Mouse (Mus musculus): Measurements from ENCODE around the gene Psmd12.
"Not testable (repeated sequence)": the region's sequence is repeated elsewhere in the genome, so short reads cannot be mapped to it uniquely, and the experiment has no call there.

Gene Psmd12

GRCm38 (mm10) chr11:107462478-107462877 lies 16.8 kb upstream of the Psmd12 start:
- ATAC-seq (ENCODE audit: low TSS enrichment): no peak

GRCm38 (mm10) chr11:107463251-107463681 lies 16.0 kb upstream of the Psmd12 start:
- no peak for ATAC-seq (ENCODE audit: low TSS enrichment)

GRCm38 (mm10) chr11:107464141-107464540 lies 15.1 kb upstream of the Psmd12 start:
- ATAC-seq (ENCODE audit: low TSS enrichment): no peak

DNA sequence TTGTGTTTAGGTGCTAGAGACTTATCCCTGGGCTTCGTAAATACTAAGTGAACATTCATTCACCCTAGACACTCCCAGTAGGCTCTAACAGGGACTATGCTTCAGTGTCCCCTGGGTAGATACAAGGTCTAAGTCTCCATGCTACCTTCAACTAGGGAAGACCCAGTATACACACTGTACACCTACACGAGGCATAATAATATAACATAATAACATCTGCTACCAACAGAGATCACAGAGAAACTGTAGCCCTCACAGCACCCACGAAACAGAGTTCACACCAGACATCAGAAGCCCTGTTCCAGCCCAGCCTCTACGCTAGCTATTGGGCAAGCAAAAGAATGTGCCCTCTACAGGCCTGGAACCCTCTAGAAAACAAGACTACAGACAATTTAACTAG lies 14.2 kb upstream of the Psmd12 start:
- no peak for ATAC-seq (ENCODE audit: low TSS enrichment)

- ATAC-seq (ENCODE audit: low TSS enrichment): no peak
Observed at GRCm38 (mm10) chr11:107465969-107466368, 13.3 kb upstream of the Psmd12 start.

DNA sequence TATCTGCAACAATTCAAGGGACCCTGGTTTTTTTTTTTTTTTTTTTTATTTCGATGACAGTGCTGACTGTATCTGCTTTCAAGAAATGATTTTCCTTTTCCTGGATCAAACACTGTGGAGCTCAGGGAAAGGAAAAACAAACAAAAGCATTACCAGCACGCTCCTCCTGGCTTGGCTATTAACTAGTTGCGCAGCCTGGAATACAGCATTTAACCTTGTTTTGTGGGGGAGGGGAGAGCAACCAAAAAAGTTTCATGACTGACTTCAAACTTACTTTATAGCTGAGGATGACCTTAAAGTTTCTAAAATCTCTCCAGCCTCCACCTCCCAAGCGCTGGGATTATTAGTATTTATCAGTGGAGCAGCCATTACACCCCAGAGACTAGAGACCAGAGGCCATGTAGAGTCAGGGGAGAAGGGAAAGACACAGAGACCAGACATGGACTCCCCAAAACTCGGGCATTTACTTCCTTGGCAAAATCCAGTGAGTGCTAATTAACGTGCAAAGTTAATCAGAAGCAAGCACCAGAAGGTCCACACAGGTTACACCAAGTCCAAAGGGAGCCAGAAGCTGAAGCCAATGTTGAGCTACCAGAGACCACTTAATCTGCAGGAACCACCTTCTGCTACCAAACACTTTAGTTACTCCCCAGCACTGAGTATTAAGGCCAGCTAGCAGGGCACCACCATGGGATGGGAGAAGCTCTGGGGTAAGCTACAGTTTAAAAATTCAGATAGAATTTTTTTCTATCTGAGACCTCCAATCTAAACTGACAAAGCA lies 12.5 kb upstream of the Psmd12 start:
- ATAC-seq (ENCODE audit: low TSS enrichment): no peak

- peak; percentile 7; the same call in 1 of the 2 replicates for ATAC-seq (ENCODE audit: low TSS enrichment)
Observed at GRCm38 (mm10) chr11:107468252-107469030, 10.8 kb upstream of the Psmd12 start.

- ATAC-seq (ENCODE audit: low TSS enrichment): peak; percentile 48
Observed at GRCm38 (mm10) chr11:107469031-107469522, 10.2 kb upstream of the Psmd12 start.

DNA sequence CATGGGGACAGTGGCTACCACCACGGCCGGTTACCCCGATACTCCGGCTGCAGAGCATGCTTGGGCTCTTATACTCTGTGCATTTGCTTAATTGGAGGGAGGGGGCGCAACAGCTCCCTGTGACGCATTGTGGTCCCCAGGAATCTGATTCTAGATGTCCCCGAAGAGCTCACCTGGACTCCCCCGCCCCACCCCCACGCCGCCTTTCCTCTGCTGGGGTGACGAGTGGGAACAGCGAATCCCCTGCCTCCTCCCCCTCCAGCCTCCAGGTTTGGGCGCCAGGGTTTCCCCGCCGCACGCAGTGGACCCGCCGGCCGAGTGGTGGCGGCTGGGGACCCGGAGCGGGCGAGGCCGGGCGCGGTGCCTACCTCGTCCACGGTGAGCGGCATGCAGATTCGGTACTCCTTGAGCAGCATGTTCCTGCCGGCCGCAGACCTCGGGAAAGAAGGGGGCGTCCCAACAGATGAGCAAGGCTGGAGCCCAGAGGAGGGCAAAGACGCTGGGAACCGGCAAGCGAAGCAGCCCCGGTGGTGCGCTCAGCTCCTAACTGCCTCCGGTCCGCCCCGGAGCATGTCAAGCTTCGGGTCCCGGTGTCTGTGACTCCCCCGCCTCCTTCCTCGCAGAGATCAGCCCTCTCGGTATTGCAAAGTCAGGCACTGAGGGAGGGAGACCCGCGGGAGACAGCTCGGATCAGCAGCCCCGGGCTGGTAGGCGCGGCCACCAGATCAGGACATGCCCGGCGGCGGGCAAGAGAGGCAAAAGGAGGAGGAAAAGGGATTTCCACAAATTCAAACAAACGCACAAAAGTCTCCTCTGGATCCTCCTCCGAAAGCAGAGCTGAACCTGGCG lies 9.5 kb upstream of the Psmd12 start:
- ATAC-seq (ENCODE audit: low TSS enrichment): peak; percentile 27; the same call in 1 of the 2 replicates

GRCm38 (mm10) chr11:107470521-107471041 lies 8.7 kb upstream of the Psmd12 start, which contains the start of gene Pitpnc1:
Gene Pitpnc1 (minus strand): TSS chr11:107470699.
- ATAC-seq (ENCODE audit: low TSS enrichment): peak; percentile 91

GRCm38 (mm10) chr11:107471071-107471720 lies 8.1 kb upstream of the Psmd12 start:
- ATAC-seq (ENCODE audit: low TSS enrichment): no peak

DNA sequence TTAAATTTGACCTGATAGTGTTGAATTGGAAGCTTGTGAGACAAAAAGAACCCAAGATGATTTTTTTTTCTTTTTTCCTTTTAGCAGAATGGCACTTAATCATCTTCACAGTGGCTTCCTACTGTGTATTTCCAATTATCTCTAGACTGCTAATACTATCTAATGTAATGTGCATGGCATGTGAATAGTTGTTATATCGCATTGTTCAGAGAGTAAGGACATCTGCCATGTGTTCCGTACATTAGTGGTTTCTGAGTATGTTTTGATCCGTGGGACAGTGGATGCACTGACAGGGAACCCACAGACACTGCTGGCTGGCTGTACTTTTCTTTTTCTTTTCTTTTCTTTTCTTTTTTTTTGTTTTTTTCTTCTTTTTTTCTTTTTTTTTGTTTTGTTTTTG lies 7.0 kb upstream of the Psmd12 start:
- no peak for ATAC-seq (ENCODE audit: low TSS enrichment)

DNA sequence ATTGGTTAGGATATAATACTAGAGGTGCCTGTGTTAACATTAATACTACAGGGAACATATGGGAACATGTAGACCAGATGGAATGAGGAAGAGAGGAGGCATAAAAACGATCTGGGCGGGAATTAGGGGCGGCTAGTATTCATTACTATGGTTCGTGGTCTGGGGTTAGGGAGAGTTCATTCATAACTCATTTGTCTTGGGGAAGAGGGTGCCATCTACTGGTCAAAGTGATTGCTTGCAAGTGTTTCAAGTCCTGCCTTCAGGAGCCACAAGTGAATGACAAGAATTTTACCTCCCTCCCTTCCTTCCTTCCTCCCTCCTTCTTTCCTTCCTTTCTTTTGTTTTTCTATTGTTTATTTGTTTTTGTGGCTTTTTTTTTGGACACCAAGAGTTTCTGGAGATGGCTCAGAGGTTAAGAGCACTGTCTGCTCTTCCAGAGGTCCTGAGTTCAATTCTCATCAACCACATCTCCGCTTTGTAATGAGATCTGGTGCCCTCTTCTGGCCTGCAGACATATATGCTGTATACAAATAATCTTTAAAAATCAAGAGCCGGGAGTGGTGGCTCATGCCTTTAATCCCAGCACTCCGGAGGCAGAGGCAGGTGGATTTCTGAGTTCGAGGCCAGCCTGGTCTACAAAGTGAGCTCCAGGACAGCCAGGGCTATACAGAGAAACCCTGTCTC lies 6.0 kb upstream of the Psmd12 start:
- ATAC-seq (ENCODE audit: low TSS enrichment): no peak

DNA sequence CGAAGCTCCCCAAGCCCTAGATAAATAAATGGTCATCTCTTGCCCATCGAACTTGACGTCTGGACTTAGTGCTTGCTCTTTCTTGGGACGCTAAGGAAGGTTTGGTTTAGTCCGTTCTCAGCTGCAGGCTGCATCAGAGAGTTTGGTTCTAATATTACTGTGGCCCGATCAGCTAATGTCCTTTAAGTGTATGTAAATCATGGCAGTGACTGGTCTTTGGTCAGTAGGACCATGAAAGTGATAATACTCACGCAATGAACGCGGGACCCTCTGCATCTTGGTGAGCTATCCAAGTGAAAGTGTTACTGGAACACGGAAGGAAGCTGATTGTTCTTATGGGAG lies 549 bp downstream of the Psmd12 start:
- ATAC-seq (ENCODE audit: low TSS enrichment): no peak

GRCm38 (mm10) chr11:107484341-107484740 lies 5.1 kb downstream of the Psmd12 start:
- ATAC-seq (ENCODE audit: low TSS enrichment): no peak

DNA sequence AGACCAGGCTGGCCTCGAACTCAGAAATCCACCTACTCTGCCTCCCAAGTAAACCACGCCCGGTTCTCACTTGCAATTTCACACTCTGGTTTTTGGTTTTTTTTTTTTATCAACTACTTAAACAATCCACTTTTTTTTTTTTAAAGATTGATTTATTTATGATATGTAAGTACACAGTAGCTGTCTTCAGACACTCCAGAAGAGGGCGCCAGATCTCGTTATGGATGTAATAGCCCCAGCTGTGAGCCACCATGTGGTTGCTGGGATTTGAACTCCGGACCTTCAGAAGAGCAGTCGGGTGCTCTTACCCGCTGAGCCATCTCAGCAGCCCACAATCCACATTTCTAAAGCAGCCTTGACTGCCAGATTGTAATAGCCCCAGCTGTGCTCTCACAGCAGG lies 23.5 kb downstream of the Psmd12 start:
- ATAC-seq (ENCODE audit: low TSS enrichment): no peak

DNA sequence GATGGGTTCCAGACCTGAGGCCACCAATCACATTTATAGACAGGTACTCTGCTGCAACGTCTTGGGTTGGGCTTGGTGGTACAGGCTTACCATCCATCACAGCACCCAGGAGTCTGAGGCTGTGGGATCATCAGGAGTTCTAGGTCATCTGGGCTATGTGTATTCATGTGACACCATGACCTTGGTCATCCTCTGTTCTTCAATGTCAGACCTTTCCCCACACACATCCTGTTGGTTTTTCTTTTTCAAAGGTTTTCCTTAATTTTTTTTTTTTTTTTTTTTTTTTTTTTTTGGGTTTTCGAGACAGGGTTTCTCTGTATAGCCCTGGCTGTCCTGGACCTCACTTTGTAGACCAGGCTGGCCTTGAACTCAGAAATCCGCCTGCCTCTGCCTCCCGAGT lies 25.1 kb downstream of the Psmd12 start:
- ATAC-seq (ENCODE audit: low TSS enrichment): not testable (repeated sequence)

- ATAC-seq (ENCODE audit: low TSS enrichment): peak; percentile 69; the same call in 1 of the 2 replicates
Observed at GRCm38 (mm10) chr11:107506260-107506659, 27.0 kb downstream of the Psmd12 start.

DNA sequence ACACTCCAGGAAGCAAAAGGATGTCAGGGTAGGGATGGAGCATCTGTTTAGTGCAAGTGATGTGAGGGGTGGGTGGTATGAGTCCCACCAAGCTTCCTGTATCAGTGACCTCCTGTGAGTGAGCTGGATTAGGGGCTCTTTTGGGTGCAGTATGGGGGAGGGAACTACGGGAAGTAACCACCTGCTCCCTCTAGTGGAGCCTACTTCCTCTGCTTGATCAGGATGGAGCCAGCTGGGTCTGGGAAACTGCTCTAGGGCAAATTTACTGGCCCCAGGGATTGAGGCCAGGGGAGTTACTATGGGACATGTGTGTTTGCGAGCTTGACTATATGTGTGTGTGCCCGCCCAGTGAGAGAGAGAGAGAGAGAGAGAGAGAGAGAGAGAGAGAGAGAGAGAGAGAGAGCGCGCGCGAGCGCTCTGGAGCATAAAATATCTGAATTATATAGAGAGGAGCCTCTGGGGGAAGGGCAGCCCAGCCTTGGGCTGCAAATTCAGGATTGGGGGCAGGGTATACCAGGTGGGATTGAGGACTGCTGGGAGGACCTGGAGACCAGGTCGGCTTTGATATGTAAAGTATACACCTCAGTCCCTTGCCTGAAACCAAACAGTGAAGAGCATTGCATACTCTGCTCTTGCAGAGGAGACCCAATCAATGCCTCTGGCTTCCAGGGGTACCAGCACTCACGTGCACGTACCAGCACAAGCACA lies 30.5 kb downstream of the Psmd12 start:
- peak; percentile 80 for ATAC-seq (ENCODE audit: low TSS enrichment)
